Mouse (Mus musculus) lung, postnatal 36 days (tissue): ENCODE results near the gene Vmn1r95.
"Not testable (repeated sequence)": the region's sequence is repeated elsewhere in the genome, so short reads cannot be mapped to it uniquely, and the experiment has no call there.

Experiments used
- DNase-seq: peaks from one replicate; pipeline ENCODE4 v3.0.0; 2022; ENCODE audit warnings: mixed read lengths

Gene Vmn1r95

DNA sequence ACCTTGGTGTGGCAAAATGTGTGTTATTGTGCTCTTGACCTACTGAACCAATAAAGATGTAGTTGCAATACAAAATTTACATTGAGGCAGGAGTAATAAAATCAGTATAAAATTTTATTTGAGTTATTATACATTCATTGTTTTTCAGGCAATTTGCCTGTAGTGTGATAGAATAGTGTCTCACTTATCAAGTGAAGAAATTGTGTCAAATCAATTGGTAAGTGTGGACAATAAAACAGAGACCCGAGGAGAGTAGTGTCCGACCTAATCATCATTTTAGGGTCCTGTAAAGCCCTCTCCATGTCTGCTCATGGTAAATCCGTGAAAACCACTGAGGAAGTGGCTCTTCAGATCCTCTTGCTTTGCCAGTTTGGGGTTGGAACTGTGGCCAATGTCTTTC lies at the start of gene Vmn1r95:
TSS of gene Vmn1r95 (plus strand) at position 301 of the 400 bp plus-strand sequence.
- not testable (repeated sequence) for DNase-seq

DNA sequence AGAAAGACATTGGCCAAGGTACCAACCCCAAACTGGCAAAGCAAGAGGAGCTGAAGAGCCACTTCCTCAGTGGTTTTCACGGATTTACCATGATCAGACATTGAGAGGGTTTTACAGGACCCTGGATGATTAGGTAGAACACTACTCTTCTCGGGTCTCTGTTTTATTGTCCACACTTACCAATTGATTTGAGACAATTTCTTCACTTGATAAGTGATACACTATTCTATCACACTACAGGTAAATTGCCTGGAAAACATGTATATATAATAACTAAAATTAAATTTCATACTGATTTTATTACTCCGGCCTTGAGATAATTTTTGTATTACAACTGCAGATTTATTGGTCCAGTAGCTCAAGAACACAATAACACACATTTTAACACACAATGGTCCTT lies 25.2 kb upstream of the Vmn1r95 start, which contains the start of gene Vmn1r94:
TSS of gene Vmn1r94 (minus strand) at position 101 of the 400 bp plus-strand sequence.
- not testable (repeated sequence) for DNase-seq

DNA sequence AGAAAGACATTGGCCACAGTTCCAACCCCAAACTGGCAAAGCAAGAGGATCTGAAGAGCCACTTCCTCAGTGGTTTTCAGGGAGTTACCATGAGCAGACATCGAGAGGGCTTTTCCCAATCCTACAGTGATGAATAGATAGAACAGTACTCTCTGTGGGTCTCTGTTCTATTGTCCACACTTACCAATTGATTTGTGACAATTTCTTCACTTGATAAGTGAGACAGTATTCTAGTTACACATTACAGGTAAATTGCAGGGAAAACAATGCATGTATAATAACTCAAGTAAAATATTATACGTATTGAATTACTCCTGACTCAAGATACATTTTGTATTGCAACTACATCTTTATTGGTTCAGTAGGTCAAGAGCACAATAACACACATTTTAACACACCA lies 12.0 kb downstream of the Vmn1r95 start, which contains the start of gene Gm6164:
TSS of gene Gm6164 (minus strand) at position 101 of the 400 bp plus-strand sequence.
- DNase-seq, result not testable (repeated sequence)

DNA sequence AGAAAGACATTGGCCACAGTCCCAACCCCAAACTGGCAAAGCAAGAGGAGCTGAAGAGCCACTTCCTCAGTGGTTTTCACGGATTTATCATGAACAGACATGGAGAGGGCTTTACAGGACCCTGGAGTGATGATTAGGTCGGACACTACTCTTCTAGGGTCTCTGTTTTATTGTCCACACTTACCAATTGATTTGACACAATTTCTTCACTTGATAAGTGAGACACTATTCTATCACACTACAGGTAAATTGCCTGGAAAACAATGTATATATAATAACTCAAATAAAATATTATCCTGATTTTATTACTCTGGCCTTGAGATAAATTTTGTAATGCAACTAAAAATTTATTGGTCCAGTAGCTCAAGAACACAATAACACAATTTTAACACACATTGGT lies 40.2 kb downstream of the Vmn1r95 start, which contains the start of gene Gm4498:
TSS of gene Gm4498 (minus strand) at position 101 of the 400 bp plus-strand sequence.
- not testable (repeated sequence) for DNase-seq
